Mouse (Mus musculus) frontal cortex, postnatal 36 days (tissue): ENCODE data around the gene Vegfb.

ENCODE experiments used
- DNase-seq, 2 experiments: peaks; one replicate each; pipeline ENCODE4 v3.0.0; 2022; ENCODE audit warnings: low spot score in 2 of 2

Vegfb gene

GRCm38 (mm10) chr19:6987061-6987903, at the start of gene Vegfb:
Gene Vegfb, minus strand, starts transcription at chr19:6987651.
- peak in 1 of 2 experiments; percentile 62 for DNase-seq

GRCm38 (mm10) chr19:7034006-7034405, 46.6 kb upstream of the Vegfb start:
- DNase-seq: no peak

GRCm38 (mm10) chr19:7029531-7029930, 42.1 kb upstream of the Vegfb start:
- peak; percentile 64 to 82 for DNase-seq

- no peak for DNase-seq
These were observed 32.8 kb upstream of the Vegfb start for GRCm38 (mm10) chr19:7020224-7020641.

GRCm38 (mm10) chr19:7019191-7019590, 31.7 kb upstream of the Vegfb start, which contains the start of gene Fermt3:
Gene Fermt3, minus strand, starts transcription at chr19:7019469.
- no peak for DNase-seq

- no peak for DNase-seq
These were observed 31.1 kb upstream of the Vegfb start for GRCm38 (mm10) chr19:7018546-7018945.

- DNase-seq: no peak
These were observed 30.3 kb upstream of the Vegfb start for GRCm38 (mm10) chr19:7017541-7018457.

GRCm38 (mm10) chr19:7014481-7015135, 27.2 kb upstream of the Vegfb start:
- no peak for DNase-seq

GRCm38 (mm10) chr19:7013984-7014383, 26.5 kb upstream of the Vegfb start:
- DNase-seq: no peak

- DNase-seq: no peak
These were observed 25.0 kb upstream of the Vegfb start for GRCm38 (mm10) chr19:7012426-7012825.

- DNase-seq: no peak
These were observed 19.6 kb upstream of the Vegfb start for GRCm38 (mm10) chr19:7006892-7007593.

- DNase-seq: no peak
These were observed 12.1 kb upstream of the Vegfb start for GRCm38 (mm10) chr19:6999360-7000063.

- no peak for DNase-seq
These were observed 10.4 kb upstream of the Vegfb start for GRCm38 (mm10) chr19:6997721-6998290.

- peak; percentile 83 to 84 for DNase-seq
These were observed 8.6 kb upstream of the Vegfb start, which contains the start of the genes Nudt22 and Trpt1 for GRCm38 (mm10) chr19:6996006-6996405. Gene Nudt22, minus strand, starts transcription at chr19:6996117. Gene Trpt1, plus strand, starts transcription at chr19:6996131.

GRCm38 (mm10) chr19:6995255-6995991, 8.0 kb upstream of the Vegfb start:
- no peak for DNase-seq

- DNase-seq: no peak
These were observed 7.0 kb upstream of the Vegfb start for GRCm38 (mm10) chr19:6994489-6994888.

- DNase-seq: no peak
These were observed 6.6 kb upstream of the Vegfb start for GRCm38 (mm10) chr19:6994002-6994401.

GRCm38 (mm10) chr19:6993011-6993770, 5.7 kb upstream of the Vegfb start:
- no peak for DNase-seq
